Mouse (Mus musculus): ENCODE measurements at regions not wholly inside any gene's neighbourhood (a gene's known extent, or its start where the extent isn't known, plus 50 kb on each side); places are given as distances from the start of the nearest gene placed in this dataset.

DNA sequence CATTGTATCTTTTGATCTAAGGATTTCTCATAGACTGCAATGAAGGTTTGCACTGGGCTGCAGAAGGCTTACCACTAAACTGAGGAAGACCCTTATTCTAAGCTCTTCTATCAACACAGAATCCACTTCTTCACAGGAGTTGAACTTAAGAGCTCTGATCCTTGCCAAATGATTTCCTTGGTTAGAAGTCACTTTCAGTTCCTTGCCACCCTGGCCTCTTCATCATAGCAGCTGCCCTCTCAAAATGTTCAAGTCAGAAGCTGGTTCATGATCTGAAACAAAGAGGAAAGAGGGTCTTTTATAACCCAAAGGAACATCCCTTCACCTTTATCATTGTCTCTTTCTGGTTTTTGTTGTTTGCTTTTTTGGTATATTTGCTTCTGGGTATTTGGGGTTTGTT lies 131.6 kb downstream of the Basp1 start:
- no peaks in the 10 kb centered on the region for H3K4me1 ChIP-seq (ENCODE audit: control insufficient read depth, insufficient read depth, low read length)
- H3K4me3 ChIP-seq (ENCODE audit: low read depth, low read length) = no peak overlapping the region
- H3K9ac ChIP-seq (ENCODE audit: low read depth, poor library complexity, severe bottlenecking) = no peak overlapping the region
- no peak for TF ChIP-seq CTCF (IDR thresholded peaks at IDR 0.05; ENCODE audit: low read depth, low read length)
- no peak for TF ChIP-seq EP300 (IDR thresholded peaks at IDR 0.05; ENCODE audit: insufficient read depth, low read depth, low read length)
- no peak for TF ChIP-seq POLR2A (IDR thresholded peaks at IDR 0.05; ENCODE audit: insufficient read depth, low read length)
- no peaks in the 10 kb centered on the region for H3K27me3 ChIP-seq (ENCODE audit: control insufficient read depth, insufficient read depth, low read length, poor library complexity, severe bottlenecking)
- no peaks in the 10 kb centered on the region for H3K9me3 ChIP-seq (replicated peaks; ENCODE audit: control insufficient read depth, insufficient read depth, low read length, poor library complexity, severe bottlenecking)
- H3K36me3 ChIP-seq (ENCODE audit: control insufficient read depth, insufficient read depth, low read length, poor library complexity, severe bottlenecking) = no peaks in the 10 kb centered on the region
- no peak overlapping the region for H3K27ac ChIP-seq (ENCODE audit: insufficient read depth, low read length)

- Histone ChIP-seq H3K9ac (ENCODE audit: low read depth, poor library complexity, severe bottlenecking) (no peak overlapping the region), H3K27me3 (ENCODE audit: control insufficient read depth, insufficient read depth, low read length, poor library complexity, severe bottlenecking) (no peaks in the 10 kb centered on the region), H3K36me3 (ENCODE audit: control insufficient read depth, insufficient read depth, low read length, poor library complexity, severe bottlenecking) (no peaks in the 10 kb centered on the region), H3K4me3 (ENCODE audit: low read depth, low read length) (no peak overlapping the region), H3K4me1 (ENCODE audit: control insufficient read depth, insufficient read depth, low read length) (no peaks in the 10 kb centered on the region), H3K27ac (ENCODE audit: insufficient read depth, low read length) (no peak overlapping the region), H3K9me3 (replicated peaks; ENCODE audit: control insufficient read depth, insufficient read depth, low read length, poor library complexity, severe bottlenecking) (no peaks in the 10 kb centered on the region)
- no peak for TF ChIP-seq POLR2A (IDR thresholded peaks at IDR 0.05; ENCODE audit: insufficient read depth, low read length)
- no peak for TF ChIP-seq CTCF (IDR thresholded peaks at IDR 0.05; ENCODE audit: low read depth, low read length)
- no peak for TF ChIP-seq EP300 (IDR thresholded peaks at IDR 0.05; ENCODE audit: insufficient read depth, low read depth, low read length)
These were observed 135.0 kb downstream of the Basp1 start for GRCm38 (mm10) chr15:25278317-25279156.

GRCm38 (mm10) chr15:25276227-25276626 lies 137.3 kb downstream of the Basp1 start:
- Histone ChIP-seq H3K9me3 (replicated peaks; ENCODE audit: control insufficient read depth, insufficient read depth, low read length, poor library complexity, severe bottlenecking) (no peaks in the 10 kb centered on the region), H3K4me3 (ENCODE audit: low read depth, low read length) (no peak overlapping the region), H3K36me3 (ENCODE audit: control insufficient read depth, insufficient read depth, low read length, poor library complexity, severe bottlenecking) (no peaks in the 10 kb centered on the region), H3K9ac (ENCODE audit: low read depth, poor library complexity, severe bottlenecking) (no peak overlapping the region), H3K4me1 (ENCODE audit: control insufficient read depth, insufficient read depth, low read length) (no peaks in the 10 kb centered on the region), H3K27me3 (ENCODE audit: control insufficient read depth, insufficient read depth, low read length, poor library complexity, severe bottlenecking) (no peaks in the 10 kb centered on the region), H3K27ac (ENCODE audit: insufficient read depth, low read length) (no peak overlapping the region)
- TF ChIP-seq POLR2A (IDR thresholded peaks at IDR 0.05; ENCODE audit: insufficient read depth, low read length) (no peak), EP300 (IDR thresholded peaks at IDR 0.05; ENCODE audit: insufficient read depth, low read depth, low read length) (no peak), CTCF (IDR thresholded peaks at IDR 0.05; ENCODE audit: low read depth, low read length) (no peak)

- H3K9ac ChIP-seq (ENCODE audit: low read depth, poor library complexity, severe bottlenecking) = no peak overlapping the region
- H3K27me3 ChIP-seq (ENCODE audit: control insufficient read depth, insufficient read depth, low read length, poor library complexity, severe bottlenecking) = no peaks in the 10 kb centered on the region
- peaks cover 3% of the 10 kb centered on the region for H3K4me1 ChIP-seq (ENCODE audit: control insufficient read depth, insufficient read depth, low read length)
- H3K27ac ChIP-seq (ENCODE audit: insufficient read depth, low read length) = no peak overlapping the region
- TF ChIP-seq CTCF (IDR thresholded peaks at IDR 0.05; ENCODE audit: low read depth, low read length) = no peak
- TF ChIP-seq POLR2A (IDR thresholded peaks at IDR 0.05; ENCODE audit: insufficient read depth, low read length) = no peak
- TF ChIP-seq EP300 (IDR thresholded peaks at IDR 0.05; ENCODE audit: insufficient read depth, low read depth, low read length) = no peak
- no peaks in the 10 kb centered on the region for H3K9me3 ChIP-seq (replicated peaks; ENCODE audit: control insufficient read depth, insufficient read depth, low read length, poor library complexity, severe bottlenecking)
- H3K4me3 ChIP-seq (ENCODE audit: low read depth, low read length) = no peak overlapping the region
- no peaks in the 10 kb centered on the region for H3K36me3 ChIP-seq (ENCODE audit: control insufficient read depth, insufficient read depth, low read length, poor library complexity, severe bottlenecking)
These were observed 141.7 kb downstream of the Basp1 start for GRCm38 (mm10) chr15:25271886-25272285.

DNA sequence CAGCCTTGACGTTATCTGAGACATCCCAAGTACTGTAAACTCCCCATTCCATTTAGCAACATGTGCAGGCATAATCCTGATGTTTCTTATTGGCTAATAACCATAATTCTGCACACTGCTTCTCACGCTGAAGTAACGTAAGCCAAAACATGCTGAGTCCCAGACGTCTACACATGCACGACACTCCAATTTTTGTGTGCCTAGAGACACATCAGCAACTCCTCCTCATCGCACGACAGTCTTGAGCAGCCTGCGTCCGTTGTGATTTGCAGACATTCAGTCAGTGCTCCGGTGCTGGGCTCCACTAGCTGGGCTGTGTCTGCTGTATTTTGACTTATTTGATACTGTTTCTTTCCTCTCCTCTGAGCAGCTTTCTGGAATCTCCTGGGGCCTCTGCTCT lies 143.2 kb downstream of the Basp1 start:
- TF ChIP-seq EP300 (IDR thresholded peaks at IDR 0.05; ENCODE audit: insufficient read depth, low read depth, low read length) (no peak), CTCF (IDR thresholded peaks at IDR 0.05; ENCODE audit: low read depth, low read length) (no peak), POLR2A (IDR thresholded peaks at IDR 0.05; ENCODE audit: insufficient read depth, low read length) (no peak)
- Histone ChIP-seq H3K4me1 (ENCODE audit: control insufficient read depth, insufficient read depth, low read length) (peaks cover 3% of the 10 kb centered on the region), H3K9ac (ENCODE audit: low read depth, poor library complexity, severe bottlenecking) (no peak overlapping the region), H3K4me3 (ENCODE audit: low read depth, low read length) (no peak overlapping the region), H3K27me3 (ENCODE audit: control insufficient read depth, insufficient read depth, low read length, poor library complexity, severe bottlenecking) (no peaks in the 10 kb centered on the region), H3K27ac (ENCODE audit: insufficient read depth, low read length) (no peak overlapping the region), H3K36me3 (ENCODE audit: control insufficient read depth, insufficient read depth, low read length, poor library complexity, severe bottlenecking) (no peaks in the 10 kb centered on the region), H3K9me3 (replicated peaks; ENCODE audit: control insufficient read depth, insufficient read depth, low read length, poor library complexity, severe bottlenecking) (no peaks in the 10 kb centered on the region)

- no peak overlapping the region for H3K27ac ChIP-seq (ENCODE audit: insufficient read depth, low read length)
- H3K36me3 ChIP-seq (ENCODE audit: control insufficient read depth, insufficient read depth, low read length, poor library complexity, severe bottlenecking) = no peaks in the 10 kb centered on the region
These were observed 144.1 kb downstream of the Basp1 start for GRCm38 (mm10) chr15:25269345-25269996.

More at GRCm38 (mm10) chr15:25269345-25269996, 144.1 kb downstream of the Basp1 start:
- Histone ChIP-seq H3K9me3 (replicated peaks; ENCODE audit: control insufficient read depth, insufficient read depth, low read length, poor library complexity, severe bottlenecking) (no peaks in the 10 kb centered on the region), H3K9ac (ENCODE audit: low read depth, poor library complexity, severe bottlenecking) (no peak overlapping the region), H3K27me3 (ENCODE audit: control insufficient read depth, insufficient read depth, low read length, poor library complexity, severe bottlenecking) (no peaks in the 10 kb centered on the region), H3K4me3 (ENCODE audit: low read depth, low read length) (no peak overlapping the region), H3K4me1 (ENCODE audit: control insufficient read depth, insufficient read depth, low read length) (peaks cover 3% of the 10 kb centered on the region)
- TF ChIP-seq POLR2A (IDR thresholded peaks at IDR 0.05; ENCODE audit: insufficient read depth, low read length) (no peak), CTCF (IDR thresholded peaks at IDR 0.05; ENCODE audit: low read depth, low read length) (no peak), EP300 (IDR thresholded peaks at IDR 0.05; ENCODE audit: insufficient read depth, low read depth, low read length) (no peak)

Data from ES-Bruce4 (cell line).